Mouse (Mus musculus) lung, postnatal 25 days (tissue): ENCODE data around the gene Apoh.

ENCODE experiments used
- DNase-seq: peaks from one replicate; pipeline ENCODE4 v3.0.0; 2022; ENCODE audit warnings: low spot score

Apoh gene

DNA sequence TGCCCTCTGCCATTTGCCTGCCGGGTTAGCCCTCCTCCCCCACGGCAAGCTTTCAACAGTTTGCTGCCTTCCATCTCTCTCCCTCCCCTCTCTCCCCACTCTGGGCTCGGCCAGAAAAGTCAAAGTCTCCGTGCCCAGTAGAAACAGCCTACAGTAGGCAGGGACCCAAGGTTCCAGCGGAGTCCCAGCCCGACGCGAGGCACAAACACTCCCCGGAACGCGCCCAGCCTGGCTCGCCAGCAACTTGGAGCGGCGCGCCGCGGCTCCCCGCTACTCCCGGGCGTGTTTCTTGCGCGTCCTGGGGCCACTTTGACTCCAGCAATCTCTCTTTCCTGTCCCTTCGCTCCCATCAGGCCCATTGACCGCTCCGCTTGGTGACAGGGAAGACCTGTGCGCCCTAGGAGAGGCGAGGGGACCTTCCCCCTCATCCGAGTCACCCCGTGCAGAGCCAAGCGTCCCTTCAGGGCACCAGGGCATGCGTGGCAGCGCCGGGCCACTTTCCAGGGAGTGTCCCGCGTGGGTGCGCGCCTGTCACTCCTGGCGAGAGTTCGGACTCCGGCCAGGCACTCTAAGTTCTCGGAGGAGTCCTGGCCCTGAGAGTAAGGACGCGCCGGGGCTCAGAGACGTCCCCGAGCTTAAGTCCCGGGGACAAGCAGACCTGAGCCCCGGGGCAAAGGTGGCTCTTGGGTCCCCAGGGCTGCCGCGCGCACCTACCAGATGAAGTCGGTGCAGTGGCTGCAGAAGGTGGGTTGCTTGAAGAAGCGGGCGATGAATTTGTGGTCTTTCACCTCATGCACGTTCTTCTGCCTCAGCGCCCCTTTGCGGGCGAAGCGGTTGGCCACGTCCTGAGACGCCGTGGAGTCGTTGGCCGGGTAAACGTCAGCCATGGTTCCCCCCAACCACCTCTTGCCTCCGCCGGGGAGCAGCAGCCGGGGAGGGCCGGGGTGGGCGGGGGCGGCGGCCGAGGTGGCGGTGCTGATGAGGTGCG is at the start of gene Apoh:
TSS of gene Apoh (plus strand) at position 574 of the 988 bp plus-strand sequence.
- peak; percentile 26 for DNase-seq

DNA sequence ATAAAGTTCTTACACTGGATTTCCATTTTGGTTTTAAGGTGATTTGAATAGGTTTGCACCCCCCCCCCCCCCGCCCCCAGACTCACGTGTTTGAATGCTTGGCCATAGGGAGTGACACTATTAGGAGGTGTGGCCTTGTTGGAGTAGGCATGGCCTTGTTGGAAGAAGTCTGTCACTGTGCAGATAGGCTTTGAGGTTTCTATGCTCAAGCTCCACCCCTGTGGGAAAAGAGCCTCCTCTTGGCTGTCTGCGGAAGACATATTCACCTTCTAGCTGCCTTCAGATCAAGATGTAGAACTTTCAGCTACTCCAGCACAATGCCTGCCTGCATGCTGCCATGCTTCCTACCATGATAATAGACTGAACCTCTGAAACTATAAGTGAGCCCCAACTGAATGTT is 49.3 kb upstream of the Apoh start:
- DNase-seq, result no peak

DNA sequence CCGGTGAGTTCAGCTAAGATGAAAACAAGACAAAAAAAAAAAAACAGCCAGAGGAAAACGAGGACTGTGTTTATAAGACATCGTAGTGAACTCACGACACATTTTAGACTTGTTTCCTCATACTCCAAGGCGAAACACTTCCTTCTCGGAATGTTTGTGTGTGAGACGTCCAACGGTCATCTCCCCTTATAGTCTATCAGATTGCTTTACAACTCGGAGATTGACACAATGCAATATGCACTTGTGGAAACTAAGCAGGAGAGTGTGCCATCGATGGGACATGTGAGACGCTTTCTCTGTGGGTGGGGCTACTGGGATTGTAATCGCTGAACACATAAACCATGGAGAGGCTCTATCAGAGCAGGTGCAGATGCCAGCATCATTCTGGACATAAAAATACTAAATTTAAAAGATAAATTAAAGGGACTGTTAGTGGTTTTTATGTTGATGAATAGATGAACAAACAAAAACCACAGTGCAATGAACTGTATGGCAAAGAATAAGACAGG is 48.8 kb upstream of the Apoh start:
- no peak for DNase-seq

DNA sequence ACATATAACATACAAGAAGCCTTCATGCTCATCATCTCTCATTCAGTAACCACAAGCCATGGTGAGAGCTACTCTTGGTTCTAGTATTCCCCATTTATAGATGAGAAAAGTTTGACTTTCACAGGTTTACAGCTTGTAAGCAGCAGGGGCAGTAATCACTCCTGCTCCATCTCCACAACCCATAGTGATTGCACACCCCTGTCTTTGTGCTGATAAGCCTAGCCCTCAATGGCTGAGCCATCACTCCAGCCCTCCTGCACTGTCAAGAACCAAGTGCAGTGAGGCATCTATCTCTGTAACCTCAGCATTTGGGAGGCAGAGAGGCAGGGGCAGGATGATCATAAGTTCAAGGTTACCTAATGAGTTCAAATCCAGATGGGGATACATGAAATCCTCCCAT is 47.8 kb upstream of the Apoh start:
- DNase-seq, result no peak

DNA sequence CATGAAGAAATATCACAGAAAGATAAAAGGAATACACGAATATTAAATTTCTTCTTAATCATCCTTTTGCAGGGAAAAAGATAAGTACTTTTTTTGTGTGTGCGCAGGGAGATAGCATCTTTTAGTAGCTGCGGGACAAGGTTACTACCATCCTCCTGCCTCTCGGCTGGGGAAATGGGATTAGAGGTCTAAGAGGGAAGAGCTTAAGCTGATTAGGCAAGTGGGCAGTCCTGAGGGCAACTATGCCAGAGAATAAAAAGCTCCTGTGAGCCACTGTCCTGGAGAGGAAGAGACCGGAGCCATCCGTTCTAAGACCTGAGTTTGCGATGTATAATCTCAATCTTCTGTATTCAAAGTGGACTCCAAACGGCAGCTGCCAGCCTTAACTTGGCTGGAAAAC is 45.2 kb upstream of the Apoh start:
- DNase-seq, result no peak

DNA sequence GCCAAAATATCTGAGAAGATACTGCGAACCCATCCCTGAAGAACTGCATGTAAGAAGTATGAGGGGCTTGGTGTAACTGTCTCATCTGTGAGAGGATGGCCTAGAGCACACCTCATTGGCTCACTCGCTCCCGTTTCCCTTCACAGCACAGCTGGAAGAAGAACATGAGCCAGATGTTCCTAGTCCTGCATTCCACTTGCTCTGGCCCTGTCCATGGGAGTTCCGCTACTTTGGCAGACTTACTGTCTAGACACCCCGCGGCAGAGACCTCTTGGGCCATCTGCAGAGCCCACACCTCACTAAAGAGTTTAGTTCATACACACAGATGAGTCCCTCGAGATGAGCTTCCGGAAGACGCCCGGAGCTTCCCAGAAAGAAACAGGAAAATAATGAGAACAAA is 43.2 kb upstream of the Apoh start:
- no peak for DNase-seq

DNA sequence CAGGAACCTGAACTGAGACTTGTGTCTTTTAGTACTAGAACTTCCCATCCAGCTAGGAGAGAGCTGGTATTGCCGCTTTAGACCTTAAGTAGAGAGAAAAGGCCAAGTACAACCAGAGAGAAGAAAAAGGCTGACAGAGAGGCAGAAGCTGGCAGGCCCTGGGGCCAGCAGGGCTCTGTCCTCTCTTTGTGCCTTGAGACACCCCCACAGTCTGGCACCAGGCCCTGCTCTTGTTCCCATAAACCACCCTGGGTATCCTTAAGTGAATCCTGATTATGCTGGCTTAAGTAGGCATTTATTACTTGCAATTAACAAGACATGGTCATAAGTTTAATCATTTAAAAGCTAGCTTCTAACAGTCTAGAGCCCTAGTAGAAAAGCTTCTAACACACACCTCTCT is 42.7 kb upstream of the Apoh start:
- DNase-seq, result no peak

DNA sequence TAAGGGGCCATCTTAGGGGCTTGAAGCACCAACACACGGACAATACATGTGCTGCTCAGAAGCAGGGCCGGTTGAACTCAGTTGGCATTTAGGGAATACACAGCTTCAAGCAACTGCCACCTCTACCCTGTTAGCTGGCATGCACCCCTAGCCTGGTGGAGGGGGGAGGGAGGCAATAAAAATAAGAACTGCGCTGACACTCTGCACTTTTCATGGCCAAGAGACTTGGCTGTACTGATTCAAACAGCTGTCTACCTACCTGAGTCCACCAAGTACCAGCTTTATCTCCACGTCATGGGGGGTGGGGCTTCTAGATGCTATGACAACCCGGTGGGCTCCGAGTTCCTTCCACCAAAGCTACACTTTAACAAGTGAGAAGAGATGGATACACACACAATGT is 42.1 kb upstream of the Apoh start:
- no peak for DNase-seq

DNA sequence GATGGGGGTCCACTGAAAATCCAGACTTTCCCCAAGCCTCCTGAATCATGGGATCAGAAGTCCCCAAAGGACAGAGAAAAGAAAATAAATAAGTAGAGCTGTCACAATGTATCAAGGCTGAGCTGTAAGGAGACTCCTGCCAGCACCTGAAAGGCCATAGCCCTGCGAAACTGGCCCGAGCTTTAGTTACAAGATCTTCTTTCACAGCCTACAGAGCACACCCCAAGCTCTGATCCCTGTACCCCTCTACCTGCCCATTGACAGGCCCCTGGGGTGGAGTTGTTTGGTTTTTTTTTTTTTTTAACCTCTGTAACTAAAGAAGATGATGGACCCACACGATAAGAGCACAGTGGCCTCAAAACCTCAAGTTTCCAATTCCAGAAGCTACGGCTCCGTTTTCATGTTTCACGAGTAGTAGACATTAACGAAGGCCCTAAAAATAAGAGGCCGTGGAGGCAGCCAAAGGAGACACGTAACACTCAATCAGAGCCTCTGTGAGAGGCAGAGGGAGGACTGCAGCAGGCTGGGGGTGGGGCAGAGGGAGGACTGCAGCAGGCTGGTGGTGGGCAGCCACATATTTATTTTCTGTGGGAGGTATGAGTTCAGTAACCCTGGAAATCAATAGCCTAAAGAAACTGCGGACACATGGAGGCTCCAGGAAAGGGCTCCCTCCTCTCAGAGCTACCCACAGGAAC is 41.2 kb upstream of the Apoh start:
- no peak for DNase-seq

DNA sequence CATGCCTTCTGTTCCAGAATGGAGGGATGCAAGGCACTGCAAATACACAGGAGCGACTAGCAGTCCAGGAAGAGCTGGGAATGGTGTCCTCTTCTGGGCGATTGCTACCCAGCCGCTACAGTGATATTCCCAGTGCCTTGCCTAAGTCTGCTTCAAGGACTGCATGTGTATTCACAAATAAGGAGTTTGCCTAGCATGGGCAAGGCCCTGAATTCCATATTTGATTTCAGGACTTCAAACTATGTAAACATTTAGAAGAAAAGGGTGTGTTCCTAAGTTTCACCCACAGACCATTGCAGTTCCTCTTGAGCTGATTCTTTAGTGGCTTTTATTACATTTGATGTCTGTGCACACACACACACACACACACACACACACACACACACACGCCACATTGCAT is 39.4 kb upstream of the Apoh start:
- no peak for DNase-seq

DNA sequence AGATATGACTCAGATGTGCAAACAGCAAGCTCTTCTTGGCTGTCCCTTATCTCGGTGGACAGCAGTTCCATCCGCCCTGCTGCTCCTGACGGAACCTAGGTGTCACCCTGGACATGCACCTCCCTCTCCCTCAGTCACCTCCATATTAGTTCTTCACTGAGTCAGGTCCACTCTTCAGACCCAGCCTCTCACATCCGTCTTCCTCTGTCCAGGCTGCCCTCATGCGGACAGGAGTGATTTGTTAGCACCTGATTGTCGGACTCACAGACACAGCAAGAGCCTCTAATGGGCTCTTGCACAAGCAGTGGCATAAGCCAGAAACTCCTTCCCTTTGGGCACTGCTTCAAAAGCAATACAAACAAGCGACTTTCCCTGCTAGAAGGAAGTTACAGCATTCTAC is 35.9 kb upstream of the Apoh start:
- peak; percentile 73 for DNase-seq

DNA sequence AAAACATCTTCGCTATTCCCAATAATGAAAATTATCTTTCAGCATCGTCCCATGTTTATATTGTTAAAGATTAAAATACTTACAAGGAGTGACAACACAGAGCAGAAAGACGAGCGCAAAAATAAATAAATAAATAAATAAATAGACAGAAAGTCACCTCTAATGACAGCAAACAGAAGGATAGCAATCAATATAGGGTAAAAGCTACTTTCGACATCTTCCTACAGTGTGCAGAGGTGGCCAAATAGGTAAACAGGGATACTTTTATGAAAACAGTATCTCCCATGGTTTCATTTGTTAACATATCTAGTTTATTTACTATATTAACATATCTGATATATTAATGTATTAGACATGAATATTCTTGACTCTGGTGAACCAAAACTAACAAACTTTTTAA is 34.9 kb upstream of the Apoh start:
- DNase-seq, result no peak

DNA sequence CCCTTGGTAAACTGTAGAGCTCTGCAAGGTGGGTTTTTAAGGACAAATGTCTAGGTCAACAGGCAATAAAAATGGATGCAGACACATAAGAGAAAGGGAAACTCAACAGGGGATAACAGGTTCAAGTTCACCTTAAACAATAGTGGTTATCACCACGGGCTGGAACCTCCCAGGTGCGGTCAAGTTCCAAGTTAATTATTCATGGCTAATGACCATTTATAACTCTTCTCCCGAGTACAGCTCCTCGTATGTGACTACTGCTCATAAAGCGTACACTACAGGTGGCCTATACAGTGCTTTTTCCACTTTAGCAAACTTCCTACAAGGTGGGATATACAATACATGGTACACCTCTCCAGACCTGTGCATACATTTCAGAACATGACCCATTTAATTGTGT is 33.4 kb upstream of the Apoh start:
- no peak for DNase-seq

DNA sequence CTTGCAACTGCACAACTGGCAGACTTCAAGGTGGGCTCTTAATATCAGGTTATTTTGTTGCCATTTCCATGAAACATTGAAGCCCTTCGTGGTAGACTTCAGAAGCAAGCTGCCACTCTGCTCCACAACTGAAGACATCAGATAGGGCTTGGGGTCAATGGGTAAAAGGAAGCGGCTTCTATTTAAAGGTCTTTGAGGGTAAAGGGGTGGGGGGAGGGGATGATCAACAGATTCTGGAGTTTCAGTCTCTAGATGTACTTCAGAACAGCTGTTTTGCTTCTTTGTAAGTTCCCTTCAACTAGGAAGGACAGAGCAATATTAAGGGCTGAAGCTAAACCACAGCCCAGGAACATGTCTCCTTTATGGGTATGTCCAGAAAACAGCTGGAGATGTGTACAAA is 31.2 kb upstream of the Apoh start:
- DNase-seq, result no peak

DNA sequence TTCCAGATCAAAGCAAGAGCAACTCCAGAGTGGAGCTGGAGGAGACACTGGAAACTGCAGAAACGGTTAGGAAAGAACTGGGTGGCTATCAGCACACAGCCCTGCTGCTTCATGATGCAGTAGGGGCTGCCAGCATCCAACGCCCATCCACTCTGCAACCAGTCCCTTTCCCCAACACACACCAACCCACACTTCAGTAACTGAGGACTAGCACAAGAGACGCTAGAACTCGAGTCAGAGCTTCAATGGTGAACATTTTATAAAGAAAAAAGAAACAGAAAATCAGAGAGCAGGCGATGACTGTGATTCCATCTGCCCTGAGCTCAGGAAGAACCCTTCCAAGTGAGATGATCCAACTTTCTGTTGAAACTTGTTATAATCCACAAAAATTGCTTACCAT is 30.6 kb upstream of the Apoh start:
- DNase-seq, result no peak

DNA sequence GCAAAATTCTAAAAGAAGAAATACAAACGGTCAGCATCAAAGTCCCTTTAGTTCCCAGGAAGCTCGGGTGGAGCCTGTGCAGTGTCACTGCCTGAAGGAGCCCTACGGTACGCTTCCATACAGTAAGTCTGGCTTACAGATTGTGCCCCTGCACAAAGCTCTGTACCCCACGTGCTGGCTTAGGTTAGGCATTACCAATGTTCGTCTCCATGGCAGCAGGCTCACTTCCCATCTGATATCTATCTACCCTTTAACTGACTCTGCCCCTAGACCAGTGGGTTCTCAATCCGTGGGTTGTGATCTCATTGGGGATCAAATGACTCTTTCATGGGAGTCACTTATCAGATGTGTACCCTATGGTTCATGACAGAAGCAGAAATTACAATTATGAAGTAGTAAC is 27.4 kb upstream of the Apoh start:
- no peak for DNase-seq

DNA sequence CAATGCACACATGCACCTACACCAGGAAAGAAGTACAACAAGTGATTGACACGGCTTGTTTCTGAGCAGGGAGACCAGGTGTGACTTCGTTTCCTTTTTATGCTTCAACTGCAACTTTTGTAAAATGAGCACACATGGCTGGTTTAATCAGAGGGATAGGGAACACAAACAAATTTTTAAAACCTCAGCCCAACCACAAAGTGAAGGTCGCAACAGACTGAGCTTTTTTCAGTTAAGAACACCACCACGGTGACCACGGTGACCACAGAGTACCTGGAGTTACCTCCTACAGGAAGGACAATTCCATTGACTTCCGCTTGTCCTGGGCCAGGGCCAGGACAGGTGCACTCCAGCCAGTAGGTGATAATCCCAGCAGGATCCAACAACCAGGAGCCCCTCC is 25.3 kb upstream of the Apoh start:
- no peak for DNase-seq

DNA sequence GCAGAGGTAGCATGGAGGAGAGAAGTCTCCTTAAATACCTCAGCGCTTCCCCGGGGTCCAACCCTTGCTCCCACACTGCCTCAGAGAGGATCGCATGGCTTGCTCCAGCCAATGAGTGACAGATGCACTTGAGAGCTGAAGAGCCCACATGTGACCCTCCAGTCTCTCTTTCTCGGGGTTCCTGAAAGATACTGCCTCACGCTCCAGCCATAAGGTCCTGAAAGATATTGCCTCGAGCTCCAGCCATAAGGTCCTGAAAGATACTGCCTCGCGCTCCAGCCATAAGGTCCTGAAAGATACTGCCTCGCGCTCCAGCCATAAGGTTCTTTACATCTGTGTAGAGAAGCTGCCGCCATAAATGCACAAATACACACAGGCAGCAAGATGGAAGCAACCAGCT is 24.0 kb upstream of the Apoh start:
- DNase-seq, result no peak

DNA sequence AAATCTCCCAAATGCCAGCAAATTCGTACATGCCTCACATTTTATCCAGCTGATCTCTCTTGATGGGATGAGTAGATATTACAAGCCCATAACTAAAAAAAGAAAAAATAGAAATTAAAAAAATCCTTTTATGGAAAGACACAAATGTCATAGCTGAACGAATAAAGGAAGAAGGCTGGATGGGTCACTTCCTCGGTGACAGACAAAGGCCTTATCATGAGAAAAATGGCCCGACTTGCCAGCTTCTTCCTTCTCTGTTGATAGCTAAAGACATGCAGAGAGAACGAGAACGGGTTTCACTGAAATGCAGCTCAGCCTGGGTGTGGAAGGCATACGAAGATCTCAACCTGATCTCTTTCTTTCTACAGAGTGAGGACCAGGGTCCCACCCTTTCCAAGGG is 22.6 kb upstream of the Apoh start:
- no peak for DNase-seq

DNA sequence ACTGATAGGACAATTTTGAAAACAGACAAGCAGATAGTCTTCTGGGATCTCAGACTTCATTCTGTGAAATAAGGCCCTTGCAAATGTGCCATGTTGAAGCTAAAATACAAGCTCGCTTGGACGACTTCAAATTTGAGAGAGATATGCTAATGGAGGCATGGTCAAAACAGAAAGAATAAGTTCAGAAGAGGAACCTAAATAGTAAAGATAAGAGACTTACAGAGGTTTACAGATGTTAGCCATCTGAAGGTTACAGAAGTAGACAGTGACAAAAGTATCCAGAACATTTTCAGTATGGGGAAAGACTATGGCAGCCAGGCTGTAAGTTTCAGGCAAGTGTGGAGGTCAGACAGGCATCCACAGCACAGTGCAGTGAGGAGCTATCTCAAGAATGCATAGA is 21.0 kb upstream of the Apoh start:
- no peak for DNase-seq

DNA sequence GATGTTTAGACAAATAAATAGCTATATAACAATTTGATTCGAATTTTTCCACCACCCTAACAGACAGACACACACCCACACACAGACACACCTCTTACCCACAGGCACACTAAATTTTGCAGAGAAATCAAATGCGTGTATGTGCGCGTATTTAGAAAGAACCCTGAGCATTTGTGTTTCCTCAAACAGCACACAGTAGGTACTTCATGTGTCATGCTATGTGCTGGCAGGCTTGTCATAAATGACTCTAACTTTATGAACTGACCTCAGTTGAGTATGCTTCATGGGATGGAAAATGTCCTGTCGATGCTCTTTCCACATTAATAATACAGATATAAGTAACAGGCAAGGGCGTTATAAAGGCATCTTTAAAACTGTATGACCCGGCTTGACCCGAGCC is 17.2 kb upstream of the Apoh start:
- DNase-seq, result no peak

DNA sequence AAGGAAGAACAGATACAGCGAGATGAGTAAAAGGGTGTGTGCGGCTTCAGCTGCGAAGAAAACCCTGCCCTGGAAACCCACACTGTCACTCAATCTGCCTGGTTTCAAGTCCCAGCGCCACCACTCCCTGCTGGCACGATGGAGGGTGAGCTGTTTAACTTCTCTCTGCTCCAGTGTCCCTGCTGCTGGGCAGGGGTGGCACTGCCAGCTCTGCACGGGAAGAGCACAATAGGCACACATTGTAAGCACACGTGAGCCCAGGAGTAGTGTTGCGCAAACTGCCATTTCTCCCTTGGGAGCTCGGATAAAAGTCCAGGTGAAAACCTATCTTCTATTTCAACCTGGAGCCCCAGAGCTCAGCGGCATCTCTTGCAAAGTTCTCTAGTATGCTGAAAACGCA is 12.3 kb upstream of the Apoh start:
- DNase-seq, result no peak

DNA sequence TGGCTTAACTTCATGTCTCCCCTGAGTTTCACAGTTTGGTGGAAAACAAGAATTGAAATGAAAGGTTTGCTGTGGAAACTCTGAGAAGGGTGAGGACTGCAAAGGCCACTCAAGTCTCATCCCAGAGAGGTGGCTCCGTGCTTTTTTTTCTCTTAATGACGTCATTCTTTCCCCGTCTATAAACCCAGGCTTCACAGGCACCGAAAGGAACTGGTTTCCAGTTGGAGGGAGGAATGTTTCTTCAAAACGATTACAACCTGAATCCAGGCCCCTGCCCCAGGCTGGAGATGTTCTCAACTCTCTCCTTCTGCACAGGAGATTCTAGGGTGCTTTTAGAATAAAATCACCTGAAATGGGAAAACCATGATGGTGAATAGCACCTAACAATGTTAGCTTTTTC is 10.1 kb upstream of the Apoh start:
- no peak for DNase-seq
